Mouse (Mus musculus): ENCODE results near the gene Gm19402. TPM values are rescaled to one million over a fixed set of nuclear protein-coding genes. Genes with fewer than 3 reads are reported as not detected.

Gm19402 gene
- polyA plus RNA-seq, 1 experiment, result not detected

DNA sequence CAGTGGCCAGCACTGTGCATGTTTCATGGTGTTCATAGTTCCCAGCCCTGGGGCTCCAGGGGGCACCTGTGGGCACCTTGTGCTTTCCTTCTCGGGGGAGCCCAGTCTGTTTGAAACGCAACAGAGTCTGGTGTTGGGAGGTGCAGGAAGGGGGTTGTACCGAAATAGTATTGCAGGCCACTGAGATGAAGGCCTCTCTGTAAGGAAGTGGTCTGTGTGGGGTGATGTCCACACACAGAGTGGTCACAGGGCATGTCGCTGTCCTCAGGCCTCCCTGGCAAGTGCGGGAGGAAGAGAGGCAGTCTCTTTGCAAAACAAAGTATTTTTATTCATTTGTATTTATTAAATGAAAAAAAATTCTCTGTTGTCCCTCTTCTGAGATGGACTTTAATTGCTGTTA lies 45.0 kb downstream of the Gm19402 start:
- Histone ChIP-seq H3K36me3 (ENCODE audit: control insufficient read depth, insufficient read depth) (peaks cover 46% of the 10 kb centered on the region), H3K79me2 (ENCODE audit: control insufficient read depth, insufficient read depth) (peaks cover 7% of the 10 kb centered on the region), H3K27me3 (ENCODE audit: control insufficient read depth, insufficient read depth, insufficient read length) (no peaks in the 10 kb centered on the region), H3K4me3 (no peak overlapping the region), H3K4me2 (ENCODE audit: low read depth) (no peak overlapping the region), H3ac (ENCODE audit: control insufficient read depth, insufficient read length) (no peak overlapping the region)
- no peak for TF ChIP-seq MAX (IDR thresholded peaks at IDR 0.05; ENCODE audit: low read depth)
- TF ChIP-seq POLR2A (IDR thresholded peaks at IDR 0.05; ENCODE audit: insufficient read length, low read depth), result no peak
- TF ChIP-seq POLR2AphosphoS2 (IDR thresholded peaks at IDR 0.05; ENCODE audit: insufficient read length, low read depth), result no peak
- no peak for TF ChIP-seq CEBPB (IDR thresholded peaks at IDR 0.05; ENCODE audit: insufficient read depth, poor library complexity, severe bottlenecking)
- no peak for TF ChIP-seq REST (IDR thresholded peaks at IDR 0.05; ENCODE audit: insufficient read depth, insufficient read length)
- TF ChIP-seq E2F4 (IDR thresholded peaks at IDR 0.05; ENCODE audit: insufficient read depth), result no peak
- no peak for TF ChIP-seq TCF12 (IDR thresholded peaks at IDR 0.05; ENCODE audit: insufficient read depth, poor library complexity, severe bottlenecking)
- no peak for TF ChIP-seq SRF (IDR thresholded peaks at IDR 0.05; ENCODE audit: control insufficient read depth, insufficient read length, low read depth)
- no peak for TF ChIP-seq TCF3 (IDR thresholded peaks at IDR 0.05; ENCODE audit: insufficient read length, low read depth)
- TF ChIP-seq MYOD1 (IDR thresholded peaks at IDR 0.05; ENCODE audit: control insufficient read depth in 1 of 3, insufficient read length in 2 of 3, low read depth in 2 of 3), result no peak
- TF ChIP-seq USF1 (IDR thresholded peaks at IDR 0.05; ENCODE audit: low read depth), result no peak
- TF ChIP-seq MYOG (IDR thresholded peaks at IDR 0.05; ENCODE audit: control insufficient read depth in 1 of 3, insufficient read depth in 1 of 3, insufficient read length in 2 of 3, low read depth in 2 of 3), result no peak

DNA sequence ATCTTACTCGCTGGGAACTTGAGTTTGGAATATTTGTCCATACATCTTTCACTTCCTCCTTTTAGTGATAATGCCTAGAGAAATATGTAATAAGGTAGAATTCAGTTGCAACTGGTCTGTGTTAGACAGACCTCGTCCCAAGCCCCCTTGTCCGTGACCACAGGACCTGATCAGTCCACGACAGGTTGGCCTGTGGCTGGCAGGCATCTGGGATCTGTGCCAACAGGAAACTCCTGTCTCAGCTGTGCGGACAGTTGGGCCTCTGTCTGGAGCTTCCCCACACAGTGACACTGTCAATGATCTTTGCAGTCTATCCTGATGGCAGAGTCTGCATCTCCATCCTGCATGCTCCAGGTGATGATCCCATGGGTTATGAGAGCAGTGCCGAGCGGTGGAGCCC lies 47.4 kb downstream of the Gm19402 start:
- Histone ChIP-seq H3K79me2 (ENCODE audit: control insufficient read depth, insufficient read depth) (peaks cover 25% of the 10 kb centered on the region), H3K36me3 (ENCODE audit: control insufficient read depth, insufficient read depth) (peaks cover 51% of the 10 kb centered on the region), H3K4me2 (ENCODE audit: low read depth) (no peak overlapping the region), H3K4me3 (no peak overlapping the region), H3K27me3 (ENCODE audit: control insufficient read depth, insufficient read depth, insufficient read length) (no peaks in the 10 kb centered on the region), H3ac (ENCODE audit: control insufficient read depth, insufficient read length) (no peak overlapping the region)
- no peak for TF ChIP-seq SRF (IDR thresholded peaks at IDR 0.05; ENCODE audit: control insufficient read depth, insufficient read length, low read depth)

Other genes with a start within 250 kb of the Gm19402 start
- 34.4 TPM for gene Fam207a, start 175.0 kb downstream of the Gm19402 start, polyA plus RNA-seq (2012; fragmentation: generic; extraction: Trizol)
- gene Itgb2, start 160.5 kb downstream of the Gm19402 start, polyA plus RNA-seq (2012; fragmentation: generic; extraction: Trizol), result 1.3 TPM
- 237 TPM for gene Pttg1ip, start 109.0 kb downstream of the Gm19402 start, polyA plus RNA-seq (2012; fragmentation: generic; extraction: Trizol)
- gene Sumo3, start 84.7 kb downstream of the Gm19402 start, polyA plus RNA-seq (2012; fragmentation: generic; extraction: Trizol), result 127 TPM
- 8.8 TPM for gene Gm49325, start 84.6 kb downstream of the Gm19402 start, polyA plus RNA-seq (2012; fragmentation: generic; extraction: Trizol)
- 181 TPM for gene Ube2g2, start 68.5 kb downstream of the Gm19402 start, polyA plus RNA-seq (2012; fragmentation: generic; extraction: Trizol)
- gene Tspear, start 4.2 kb downstream of the Gm19402 start, polyA plus RNA-seq (2012; fragmentation: generic; extraction: Trizol), result not detected
- gene Gm9508, start 6.5 kb upstream of the Gm19402 start, polyA plus RNA-seq (2012; fragmentation: generic; extraction: Trizol), result not detected
- gene Gm10272, start 15.9 kb upstream of the Gm19402 start, polyA plus RNA-seq (2012; fragmentation: generic; extraction: Trizol), result not detected
- not detected for gene Gm10024, start 20.7 kb upstream of the Gm19402 start, polyA plus RNA-seq (2012; fragmentation: generic; extraction: Trizol)
- gene Gm10142, start 25.1 kb upstream of the Gm19402 start, polyA plus RNA-seq (2012; fragmentation: generic; extraction: Trizol), result not detected
- gene Krtap12-1, start 29.8 kb upstream of the Gm19402 start, polyA plus RNA-seq (2012; fragmentation: generic; extraction: Trizol), result not detected
- not detected for gene Gm10100, start 35.7 kb upstream of the Gm19402 start, polyA plus RNA-seq (2012; fragmentation: generic; extraction: Trizol)
- gene Gm18596, start 51.9 kb upstream of the Gm19402 start, polyA plus RNA-seq (2012; fragmentation: generic; extraction: Trizol), result not detected
- gene Gm9736, start 60.6 kb upstream of the Gm19402 start, polyA plus RNA-seq (2012; fragmentation: generic; extraction: Trizol), result not detected
- not detected for gene Gm3233, start 68.9 kb upstream of the Gm19402 start, polyA plus RNA-seq (2012; fragmentation: generic; extraction: Trizol)
- not detected for gene Gm3238, start 80.6 kb upstream of the Gm19402 start, polyA plus RNA-seq (2012; fragmentation: generic; extraction: Trizol)
- gene Gm7138, start 86.2 kb upstream of the Gm19402 start, polyA plus RNA-seq (2012; fragmentation: generic; extraction: Trizol), result not detected
- not detected for gene Gm3250, start 91.8 kb upstream of the Gm19402 start, polyA plus RNA-seq (2012; fragmentation: generic; extraction: Trizol)
- not detected for gene Gm7137, start 97.4 kb upstream of the Gm19402 start, polyA plus RNA-seq (2012; fragmentation: generic; extraction: Trizol)
- gene Gm9639, start 104.3 kb upstream of the Gm19402 start, polyA plus RNA-seq (2012; fragmentation: generic; extraction: Trizol), result not detected
- not detected for gene Gm19668, start 108.4 kb upstream of the Gm19402 start, polyA plus RNA-seq (2012; fragmentation: generic; extraction: Trizol)
- gene Gm9507, start 121.1 kb upstream of the Gm19402 start, polyA plus RNA-seq (2012; fragmentation: generic; extraction: Trizol), result not detected
- not detected for gene Gm2696, start 123.9 kb upstream of the Gm19402 start, polyA plus RNA-seq (2012; fragmentation: generic; extraction: Trizol)
- not detected for gene Krtap10-4, start 136.3 kb upstream of the Gm19402 start, polyA plus RNA-seq (2012; fragmentation: generic; extraction: Trizol)
- gene Krtap10-10, start 145.2 kb upstream of the Gm19402 start, polyA plus RNA-seq (2012; fragmentation: generic; extraction: Trizol), result not detected
- not detected for gene Gm36176, start 156.0 kb upstream of the Gm19402 start, polyA plus RNA-seq (2012; fragmentation: generic; extraction: Trizol)
- gene Gm10318, start 162.1 kb upstream of the Gm19402 start, polyA plus RNA-seq (2012; fragmentation: generic; extraction: Trizol), result not detected
- gene Gm3285, start 171.2 kb upstream of the Gm19402 start, polyA plus RNA-seq (2012; fragmentation: generic; extraction: Trizol), result not detected
- 0.01 TPM for gene Lrrc3, start 211.8 kb upstream of the Gm19402 start, polyA plus RNA-seq (2012; fragmentation: generic; extraction: Trizol)